9 mouse cellular contexts compared by ENCODE assay signal in the genomic region with DNA sequence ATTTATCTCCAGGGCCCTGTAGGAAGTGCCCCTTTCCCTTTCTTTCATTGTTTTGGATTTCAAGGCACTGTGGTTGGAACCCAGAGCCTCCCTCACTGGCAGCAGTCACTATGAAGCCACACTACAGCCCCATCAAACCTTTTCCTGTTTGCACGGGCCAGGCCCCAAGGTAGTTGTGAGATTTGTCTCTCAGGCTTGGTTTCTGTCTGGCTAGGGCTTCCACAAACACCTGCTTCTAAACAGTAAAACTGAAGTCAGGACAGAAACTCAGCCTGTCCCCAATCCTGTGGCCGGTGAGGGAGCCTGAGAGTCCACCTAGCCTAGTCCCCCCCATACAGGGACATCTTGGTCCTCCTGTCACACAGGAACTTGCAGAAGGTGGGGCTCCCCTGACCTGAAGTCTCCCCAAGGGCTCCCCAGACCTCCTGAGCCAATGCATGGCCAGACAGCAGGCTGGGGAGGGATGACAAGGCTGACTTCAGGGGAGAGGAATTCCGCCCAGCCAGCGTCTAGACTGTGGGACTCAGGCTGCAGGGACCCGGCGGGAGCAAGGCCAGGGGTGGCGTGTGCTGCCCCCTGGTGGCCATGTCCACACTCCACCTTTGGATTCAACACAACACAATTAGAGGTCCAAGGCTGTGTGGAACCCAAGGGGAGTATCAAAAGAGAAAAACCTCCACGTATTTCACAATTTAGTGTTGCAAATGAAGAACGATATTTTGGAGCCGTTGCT. TPM values are rescaled to one million over a fixed set of nuclear protein-coding genes. Genes with fewer than 3 reads are reported as not detected.
DNase-seq lines count a peak whose midpoint lies in the region; ATAC-seq and TF ChIP-seq lines count a peak whose summit lies in the region.
"Had no signal": no experiment of that assay in that cellular context is flagged by ENCODE, and none has a peak within 500 bp of the region (broad histone marks: within the 10 kb centered on the region; RNA-seq: fewer than 3 reads in every experiment).

No protein-coding gene starts in this region.

- H3K9me3 ChIP-seq in ES-Bruce4 (replicated peaks; ENCODE audit: control insufficient read depth, insufficient read depth, low read length, poor library complexity, severe bottlenecking): no peaks in the 10 kb centered on the region
- 0 out of 2 replicates have a peak, but pooled peaks cover 2% of the 10 kb centered on the region for H3K9me3 ChIP-seq in heart, embryonic 16.5 days (replicated peaks; ENCODE audit: control insufficient read depth, low read length)
- no peaks in the 10 kb centered on the region for H3K9me3 ChIP-seq in lung, embryonic 16.5 days (ENCODE audit: control insufficient read depth, low read length)

- H3K36me3 ChIP-seq in ES-Bruce4 (ENCODE audit: control insufficient read depth, insufficient read depth, low read length, poor library complexity, severe bottlenecking): no peaks in the 10 kb centered on the region
- H3K36me3 ChIP-seq in heart, embryonic 16.5 days (ENCODE audit: control insufficient read depth, insufficient read depth): no peaks in the 10 kb centered on the region
- H3K36me3 ChIP-seq in lung, embryonic 16.5 days (ENCODE audit: control insufficient read depth, insufficient read depth, low read length): no peaks in the 10 kb centered on the region

- TF ChIP-seq POLR2A in ES-Bruce4 (IDR thresholded peaks at IDR 0.05; ENCODE audit: insufficient read depth, low read length): no peak
- no peak for TF ChIP-seq POLR2A in olfactory bulb, adult 2 months (IDR thresholded peaks at IDR 0.05; ENCODE audit: insufficient read depth, low read depth, low read length)

- no peak overlapping the region for H3K27ac ChIP-seq in ES-Bruce4 (ENCODE audit: insufficient read depth, low read length)
- H3K27ac ChIP-seq in heart, embryonic 16.5 days (ENCODE audit: low read length): peak overlapping the region; percentile 69
- peak overlapping the region; percentile 52; the same call in 1 of the 2 replicates for H3K27ac ChIP-seq in lung, embryonic 16.5 days (ENCODE audit: low read length)
- H3K27ac ChIP-seq in olfactory bulb, adult 2 months (ENCODE audit: insufficient read depth, low read depth, low read length): no peak overlapping the region

- no peak overlapping the region for H3K4me3 ChIP-seq in ES-Bruce4 (ENCODE audit: low read depth, low read length)
- no peak overlapping the region for H3K4me3 ChIP-seq in heart, embryonic 16.5 days (ENCODE audit: low read length)
- H3K4me3 ChIP-seq in lung, embryonic 16.5 days (ENCODE audit: low read length): no peak overlapping the region
- no peak overlapping the region for H3K4me3 ChIP-seq in olfactory bulb, adult 2 months (ENCODE audit: insufficient read depth, low read depth, low read length)

- no peaks in the 10 kb centered on the region for H3K4me1 ChIP-seq in ES-Bruce4 (ENCODE audit: control insufficient read depth, insufficient read depth, low read length)
- peaks cover 21% of the 10 kb centered on the region for H3K4me1 ChIP-seq in heart, embryonic 16.5 days (ENCODE audit: control insufficient read depth, insufficient read depth, low read length)
- peaks cover 10% of the 10 kb centered on the region for H3K4me1 ChIP-seq in lung, embryonic 16.5 days (replicated peaks; ENCODE audit: control insufficient read depth, insufficient read depth, low read length)
- peaks cover 24% of the 10 kb centered on the region for H3K4me1 ChIP-seq in olfactory bulb, adult 2 months (ENCODE audit: control insufficient read depth, insufficient read depth, low read length)

- no peaks in the 10 kb centered on the region for H3K27me3 ChIP-seq in ES-Bruce4 (ENCODE audit: control insufficient read depth, insufficient read depth, low read length, poor library complexity, severe bottlenecking)
- H3K27me3 ChIP-seq in heart, embryonic 16.5 days (ENCODE audit: control insufficient read depth, insufficient read depth, low read length): peaks cover 9% of the 10 kb centered on the region
- H3K27me3 ChIP-seq in lung, embryonic 16.5 days (ENCODE audit: control insufficient read depth, insufficient read depth, low read depth, low read length): peaks cover 17% of the 10 kb centered on the region

- peak; percentile 40 for DNase-seq in c-Kit-negative CD71-positive TER-119-positive erythroid progenitor cells, embryonic 14.5 days (ENCODE audit: low read depth, low spot score)
- DNase-seq in kidney, postnatal 10 days: peak; percentile 95
- peak; percentile 41 to 80 for DNase-seq in thymus, postnatal 10 days (ENCODE audit: low spot score in 2 of 2)

- H3K4me2 ChIP-seq in heart, embryonic 16.5 days (ENCODE audit: low read depth, low read length): no peak overlapping the region
- no peak overlapping the region for H3K4me2 ChIP-seq in lung, embryonic 16.5 days (ENCODE audit: low read depth, low read length)

- H3K9ac ChIP-seq in ES-Bruce4 (ENCODE audit: low read depth, poor library complexity, severe bottlenecking): no peak overlapping the region
- H3K9ac ChIP-seq in heart, embryonic 16.5 days (ENCODE audit: low read length): peak overlapping the region; percentile 57
- H3K9ac ChIP-seq in lung, embryonic 16.5 days (ENCODE audit: low read length): peak overlapping the region; percentile 47

- TF ChIP-seq CTCF in ES-Bruce4 (IDR thresholded peaks at IDR 0.05; ENCODE audit: low read depth, low read length): peak; percentile 97
- peak; percentile 77 for TF ChIP-seq CTCF in olfactory bulb, adult 2 months (IDR thresholded peaks at IDR 0.05; ENCODE audit: insufficient read depth, low read depth, low read length)

- WGBS in heart, embryonic 16.5 days: 8% methylated on average over 10 of the region's 10 CpGs
- WGBS in lung, embryonic 16.5 days: 9% methylated on average over 10 of the region's 10 CpGs
- 18% methylated on average over 10 of the region's 10 CpGs for WGBS in olfactory bulb, adult 2 months

- TF ChIP-seq EP300 in ES-Bruce4 (IDR thresholded peaks at IDR 0.05; ENCODE audit: insufficient read depth, low read depth, low read length): peak; percentile 54; the same call in 1 of the 2 replicates

- ATAC-seq in erythroid progenitor cell, adult 5-6 weeks (replicated peaks; ENCODE audit: low FRiP score, poor library complexity, severe bottlenecking): peak; percentile 82
- peak; percentile 81 for ATAC-seq in heart, embryonic 16.5 days (replicated peaks; ENCODE audit: extremely low read depth, insufficient read depth, low FRiP score)
- ATAC-seq in lung, embryonic 16.5 days (ENCODE audit: low read depth): peak; percentile 90

RNA-seq across cellular contexts. Expression of gene Gng7, which starts 26.9 kb away (rescaled TPM):
- polyA plus RNA-seq in ES-Bruce4 (2011; ENCODE audit: insufficient read depth, insufficient read length, low read depth, missing spikeins): 4.1 TPM in 2 replicates
- total RNA-seq in erythroid progenitor cell, adult 5-6 weeks (2015; ENCODE audit: low replicate concordance): not detected in 2 replicates
- total RNA-seq in erythroid progenitor cell, adult 5-6 weeks (2017; ENCODE audit: low replicate concordance): 0.38 and 0.90 TPM in 2 replicates
- polyA plus RNA-seq in heart, embryonic 16.5 days (2015; fragmentation: Nextera tagmentation; extraction: Ambion mirVana): 1.4 TPM in 2 replicates
- 5.1 and 5.7 TPM in 2 replicates for polyA plus RNA-seq in lung, embryonic 16.5 days (2015; fragmentation: Nextera tagmentation; extraction: Ambion mirVana)
- polyA plus RNA-seq in olfactory bulb, adult 2 months (2012; ENCODE audit: insufficient read depth, insufficient read length, low replicate concordance, missing spikeins): not detected in 2 replicates

RNA-seq across cellular contexts. Expression of gene Diras1, which starts 37.6 kb away (rescaled TPM):
- polyA plus RNA-seq in ES-Bruce4 (2011; ENCODE audit: insufficient read depth, insufficient read length, low read depth, missing spikeins): 0.27 and 0.90 TPM in 2 replicates
- total RNA-seq in erythroid progenitor cell, adult 5-6 weeks (2015; ENCODE audit: low replicate concordance): not detected in 2 replicates
- total RNA-seq in erythroid progenitor cell, adult 5-6 weeks (2017; ENCODE audit: low replicate concordance): not detected in 2 replicates
- 0.06 and 0.09 TPM in 2 replicates for polyA plus RNA-seq in heart, embryonic 16.5 days (2015; fragmentation: Nextera tagmentation; extraction: Ambion mirVana)
- polyA plus RNA-seq in lung, embryonic 16.5 days (2015; fragmentation: Nextera tagmentation; extraction: Ambion mirVana): 0.11 and 0.72 TPM in 2 replicates
- polyA plus RNA-seq in olfactory bulb, adult 2 months (2012; ENCODE audit: insufficient read depth, insufficient read length, low replicate concordance, missing spikeins): not detected in 2 replicates
- polyA plus RNA-seq: gonadal fat pad, adult 2 months had no signal

RNA-seq across cellular contexts. Expression of gene Slc39a3, which starts 49.4 kb away (rescaled TPM):
- polyA plus RNA-seq in ES-Bruce4 (2011; ENCODE audit: insufficient read depth, insufficient read length, low read depth, missing spikeins): 2.8 and 4.5 TPM in 2 replicates
- total RNA-seq in erythroid progenitor cell, adult 5-6 weeks (2015; ENCODE audit: low replicate concordance): 4.3 and 7.1 TPM in 2 replicates
- 1.2 and 4.2 TPM in 2 replicates for total RNA-seq in erythroid progenitor cell, adult 5-6 weeks (2017; ENCODE audit: low replicate concordance)
- polyA plus RNA-seq in heart, embryonic 16.5 days (2015; fragmentation: Nextera tagmentation; extraction: Ambion mirVana): 9.6 and 10.8 TPM in 2 replicates
- 19.4 and 20.8 TPM in 2 replicates for polyA plus RNA-seq in lung, embryonic 16.5 days (2015; fragmentation: Nextera tagmentation; extraction: Ambion mirVana)
- not detected in 2 replicates for polyA plus RNA-seq in olfactory bulb, adult 2 months (2012; ENCODE audit: insufficient read depth, insufficient read length, low replicate concordance, missing spikeins)

RNA-seq across cellular contexts. Expression of gene Gadd45b, which starts 58.0 kb away (rescaled TPM):
- polyA plus RNA-seq in ES-Bruce4 (2011; ENCODE audit: insufficient read depth, insufficient read length, low read depth, missing spikeins): 80.7 and 86.3 TPM in 2 replicates
- 1.3 and 1.8 TPM in 2 replicates for total RNA-seq in erythroid progenitor cell, adult 5-6 weeks (2015; ENCODE audit: low replicate concordance)
- 3.6 and 9.2 TPM in 2 replicates for total RNA-seq in erythroid progenitor cell, adult 5-6 weeks (2017; ENCODE audit: low replicate concordance)
- polyA plus RNA-seq in heart, embryonic 16.5 days (2015; fragmentation: Nextera tagmentation; extraction: Ambion mirVana): 33.6 and 34.3 TPM in 2 replicates
- 57.3 and 63.6 TPM in 2 replicates for polyA plus RNA-seq in lung, embryonic 16.5 days (2015; fragmentation: Nextera tagmentation; extraction: Ambion mirVana)
- polyA plus RNA-seq in olfactory bulb, adult 2 months (2012; ENCODE audit: insufficient read depth, insufficient read length, low replicate concordance, missing spikeins): not detected in 2 replicates

Comparison
In these comparisons a context has a peak if more than half of its experiments do, and no peak if none do; other contexts are left out.
1. H3K27ac ChIP-seq: peak in heart, embryonic 16.5 days (single experiment) and lung, embryonic 16.5 days (single experiment); none in ES-Bruce4 (single experiment) and olfactory bulb, adult 2 months (single experiment).
2. DNase-seq: peak in every context shown above with its lines; median percentile 95 in kidney, postnatal 10 days; 60 in thymus, postnatal 10 days; 40 in c-Kit-negative CD71-positive TER-119-positive erythroid progenitor cells, embryonic 14.5 days.
3. RNA of gene Diras1, which starts 37.6 kb away (polyA plus RNA-seq): not detected in olfactory bulb, adult 2 months; 0.27 to 0.90 TPM in ES-Bruce4, 0.11 to 0.72 TPM in lung, embryonic 16.5 days and 0.06 to 0.09 TPM in heart, embryonic 16.5 days; every median in the first group is over 10 times any median in the second.
4. Peak in every context shown above with its lines, with median percentiles within 50 percentile points of each other: ATAC-seq.